Mouse (Mus musculus): ENCODE results near the gene Gm826. TPM values are rescaled to one million over a fixed set of nuclear protein-coding genes. Genes with fewer than 3 reads are reported as not detected.

Gene Gm826
- not detected in 2 replicates for polyA plus RNA-seq (2015; fragmentation: Nextera tagmentation; extraction: Ambion mirVana)

GRCm38 (mm10) chr2:160334111-160334661, at the start of gene Gm826:
Gene Gm826 (minus strand): TSS chr2:160334162.
- H3K27ac ChIP-seq (ENCODE audit: low read length): no peak within 1 kb of the TSS
- ATAC-seq: no peak
- no peaks in the 10 kb centered on the region for H3K36me3 ChIP-seq (ENCODE audit: control insufficient read depth, insufficient read depth)
- no peaks in the 10 kb centered on the region for H3K9me3 ChIP-seq (ENCODE audit: control insufficient read depth, low read length)
- H3K4me2 ChIP-seq (ENCODE audit: low read length): no peak within 1 kb of the TSS
- H3K4me1 ChIP-seq (replicated peaks; ENCODE audit: control insufficient read depth, insufficient read depth, low read length): peaks cover 3% of the 10 kb centered on the region
- no peaks in the 10 kb centered on the region for H3K27me3 ChIP-seq (replicated peaks; ENCODE audit: control insufficient read depth, insufficient read depth, low read length)
- 33% methylated on average over 4 of the region's 4 CpGs for WGBS
- H3K4me3 ChIP-seq (replicated peaks; ENCODE audit: low read length): no peak within 1 kb of the TSS
- H3K9ac ChIP-seq (replicated peaks; ENCODE audit: low read depth, low read length): no peak within 1 kb of the TSS

- 70% methylated on average over 3 of the region's 3 CpGs for WGBS
- no peak for ATAC-seq
- no peaks in the 10 kb centered on the region for H3K9me3 ChIP-seq (ENCODE audit: control insufficient read depth, low read length)
Measured at GRCm38 (mm10) chr2:160383418-160383817, 49.5 kb upstream of the Gm826 start.

DNA sequence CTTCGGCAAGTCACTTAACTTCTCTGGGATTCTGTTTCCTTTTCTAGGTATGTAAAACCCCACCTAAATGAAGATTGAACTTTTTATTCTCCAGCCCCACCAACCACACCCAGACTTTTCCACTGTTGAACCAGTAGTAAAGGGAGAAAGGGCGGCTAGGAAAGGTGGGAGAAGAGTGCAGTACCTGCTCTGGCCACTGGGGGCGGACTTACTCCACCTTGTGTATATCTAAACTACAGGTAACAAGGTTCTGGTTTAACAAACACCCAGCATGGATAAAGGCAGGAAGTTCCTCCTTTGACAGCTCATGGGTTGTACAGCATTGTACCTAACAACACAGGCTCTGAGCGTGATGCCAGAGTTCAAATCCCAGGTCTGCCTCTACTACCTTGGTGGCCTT, 44.3 kb upstream of the Gm826 start:
- Histone ChIP-seq H3K4me1 (replicated peaks; ENCODE audit: control insufficient read depth, insufficient read depth, low read length) (0 out of 2 replicates have a peak, but pooled peaks cover 6% of the 10 kb centered on the region), H3K4me3 (replicated peaks; ENCODE audit: low read length) (no peak overlapping the region), H3K9me3 (ENCODE audit: control insufficient read depth, low read length) (no peaks in the 10 kb centered on the region), H3K9ac (replicated peaks; ENCODE audit: low read depth, low read length) (no peak overlapping the region), H3K27me3 (replicated peaks; ENCODE audit: control insufficient read depth, insufficient read depth, low read length) (peaks cover 2% of the 10 kb centered on the region), H3K4me2 (ENCODE audit: low read length) (no peak overlapping the region), H3K36me3 (ENCODE audit: control insufficient read depth, insufficient read depth) (no peaks in the 10 kb centered on the region), H3K27ac (ENCODE audit: low read length) (no peak overlapping the region)
- 45% methylated on average over 4 of the region's 4 CpGs for WGBS
- no peak for ATAC-seq

More at GRCm38 (mm10) chr2:160383418-160383817, 49.5 kb upstream of the Gm826 start:
- peaks cover 3% of the 10 kb centered on the region for H3K4me1 ChIP-seq (replicated peaks; ENCODE audit: control insufficient read depth, insufficient read depth, low read length)
- no peak overlapping the region for H3K9ac ChIP-seq (replicated peaks; ENCODE audit: low read depth, low read length)
- H3K4me3 ChIP-seq (replicated peaks; ENCODE audit: low read length): no peak overlapping the region
- no peak overlapping the region for H3K27ac ChIP-seq (ENCODE audit: low read length)
- no peak overlapping the region for H3K4me2 ChIP-seq (ENCODE audit: low read length)
- no peaks in the 10 kb centered on the region for H3K36me3 ChIP-seq (ENCODE audit: control insufficient read depth, insufficient read depth)
- no peaks in the 10 kb centered on the region for H3K27me3 ChIP-seq (replicated peaks; ENCODE audit: control insufficient read depth, insufficient read depth, low read length)

DNA sequence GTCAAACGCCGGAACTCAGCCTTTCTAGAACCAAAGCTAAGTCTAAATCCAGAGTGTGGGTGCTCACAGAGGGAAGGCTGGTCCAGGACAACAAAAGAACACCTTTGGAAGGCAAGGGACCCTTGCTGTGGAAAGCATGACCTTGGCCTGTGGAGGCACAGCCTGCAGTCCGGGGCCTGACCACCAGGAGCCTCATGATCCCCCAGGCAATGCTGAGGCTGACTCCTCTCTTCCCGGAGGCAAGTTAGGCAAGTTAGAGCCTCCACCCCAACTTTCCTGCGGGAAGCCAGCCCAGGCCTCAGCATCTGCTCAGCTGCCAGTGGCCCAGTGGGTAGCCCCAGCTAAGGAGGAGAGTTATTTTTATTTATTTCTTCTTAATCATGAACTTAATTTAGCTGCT, 42.3 kb upstream of the Gm826 start:
- Histone ChIP-seq H3K4me3 (replicated peaks; ENCODE audit: low read length) (no peak overlapping the region), H3K4me2 (ENCODE audit: low read length) (no peak overlapping the region), H3K9me3 (ENCODE audit: control insufficient read depth, low read length) (no peaks in the 10 kb centered on the region), H3K36me3 (ENCODE audit: control insufficient read depth, insufficient read depth) (no peaks in the 10 kb centered on the region), H3K4me1 (replicated peaks; ENCODE audit: control insufficient read depth, insufficient read depth, low read length) (0 out of 2 replicates have a peak, but pooled peaks cover 6% of the 10 kb centered on the region), H3K27me3 (replicated peaks; ENCODE audit: control insufficient read depth, insufficient read depth, low read length) (peaks cover 18% of the 10 kb centered on the region), H3K27ac (ENCODE audit: low read length) (no peak overlapping the region), H3K9ac (replicated peaks; ENCODE audit: low read depth, low read length) (no peak overlapping the region)
- WGBS: 35% methylated on average over 5 of the region's 5 CpGs
- ATAC-seq: no peak; the same call in 1 of the 2 replicates

DNA sequence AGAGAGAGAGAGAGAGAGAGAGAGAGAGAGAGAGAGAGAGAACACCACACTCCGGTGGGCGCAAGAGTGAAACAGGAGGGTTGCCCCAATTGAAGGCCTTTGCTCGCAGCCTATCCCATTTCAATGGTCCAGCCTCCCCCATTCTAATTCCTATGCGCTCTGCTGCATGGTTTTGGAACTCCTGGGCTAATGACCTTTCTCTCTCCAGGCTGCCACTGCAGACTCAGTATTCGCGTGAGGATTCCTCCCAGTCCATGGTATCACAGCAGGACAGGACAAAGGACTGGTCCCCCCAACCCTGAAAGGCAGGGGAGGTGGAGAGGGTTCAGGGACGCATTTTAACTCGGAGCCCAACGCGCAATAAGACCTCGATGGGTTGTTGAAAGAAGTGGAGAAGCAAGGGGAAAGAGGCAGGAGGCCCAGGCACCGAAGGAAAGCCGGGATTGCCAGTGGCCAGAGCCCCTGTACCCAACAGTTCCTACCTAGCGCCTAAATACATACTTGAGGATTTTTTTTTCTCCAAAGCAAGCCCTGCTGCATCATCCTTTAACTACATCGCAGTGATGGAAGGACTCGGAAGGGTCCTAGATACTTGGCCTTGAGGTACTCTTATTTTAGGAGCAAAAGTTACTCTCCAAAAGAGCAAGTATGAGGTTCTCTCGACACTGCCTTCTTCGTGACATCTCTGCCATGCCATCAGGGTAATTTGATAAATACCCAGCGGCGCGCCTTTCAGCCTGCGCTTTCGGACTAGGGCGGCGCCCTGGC, 35.9 kb upstream of the Gm826 start:
- Histone ChIP-seq H3K4me2 (ENCODE audit: low read length) (no peak overlapping the region), H3K9ac (replicated peaks; ENCODE audit: low read depth, low read length) (no peak overlapping the region), H3K4me3 (replicated peaks; ENCODE audit: low read length) (no peak overlapping the region), H3K27me3 (replicated peaks; ENCODE audit: control insufficient read depth, insufficient read depth, low read length) (peaks cover 45% of the 10 kb centered on the region), H3K36me3 (ENCODE audit: control insufficient read depth, insufficient read depth) (no peaks in the 10 kb centered on the region), H3K9me3 (ENCODE audit: control insufficient read depth, low read length) (0 out of 2 replicates have a peak, but pooled peaks cover 2% of the 10 kb centered on the region), H3K27ac (ENCODE audit: low read length) (no peak overlapping the region), H3K4me1 (replicated peaks; ENCODE audit: control insufficient read depth, insufficient read depth, low read length) (peaks cover 37% of the 10 kb centered on the region)
- 2% methylated on average over 25 of the region's 25 CpGs for WGBS
- ATAC-seq: no peak

DNA sequence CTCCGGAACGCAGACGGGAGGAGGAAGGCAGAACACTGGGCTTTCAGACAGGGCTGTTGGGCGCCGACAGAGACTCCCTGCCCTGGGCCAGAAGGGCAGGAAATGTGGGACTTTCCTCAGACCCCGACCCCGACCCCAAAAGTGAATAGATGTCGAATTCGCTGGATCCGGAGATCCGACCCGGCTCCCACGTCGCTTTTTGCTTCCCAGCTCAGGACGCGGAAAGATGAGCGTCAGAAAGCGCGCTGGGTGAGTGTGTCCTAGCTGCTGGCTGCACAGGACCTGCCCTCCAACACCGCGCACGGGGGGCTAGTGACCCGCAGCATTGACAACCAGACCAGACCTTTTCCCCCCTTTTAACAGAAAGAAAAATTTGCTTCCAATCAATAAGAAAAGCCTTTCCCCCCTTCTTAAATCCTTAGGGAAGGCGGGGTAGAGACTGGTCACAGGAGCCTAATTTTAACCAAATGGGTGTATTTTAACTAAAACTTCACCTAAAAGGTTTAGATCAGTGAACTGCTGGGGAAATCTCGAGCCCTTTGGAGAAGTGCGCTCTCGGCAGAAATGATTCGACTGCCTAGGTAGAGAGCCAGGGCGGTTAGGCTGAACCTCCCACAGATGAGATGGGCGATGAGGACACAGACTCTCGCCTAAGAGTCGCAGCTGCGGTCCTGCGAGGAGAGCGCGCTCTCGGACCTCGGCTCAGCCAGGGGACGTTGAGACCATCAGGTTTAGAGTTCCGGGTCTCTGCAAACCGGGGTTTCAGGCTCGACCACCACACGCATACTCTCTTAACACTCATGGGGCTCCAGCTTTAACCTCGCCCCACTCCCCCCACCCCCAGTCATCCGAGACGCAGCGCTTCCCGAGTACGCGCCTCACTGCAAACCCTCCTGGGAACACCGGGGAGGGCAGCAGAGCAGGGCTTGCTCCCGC, 34.7 kb upstream of the Gm826 start:
- under 1% methylated on average over 52 of the region's 52 CpGs for WGBS
- H3K9ac ChIP-seq (replicated peaks; ENCODE audit: low read depth, low read length): peak overlapping the region; percentile 3; the same call in 1 of the 2 replicates
- peak overlapping the region; percentile 47 for H3K4me2 ChIP-seq (ENCODE audit: low read length)
- no peaks in the 10 kb centered on the region for H3K36me3 ChIP-seq (ENCODE audit: control insufficient read depth, insufficient read depth)
- peaks cover 41% of the 10 kb centered on the region for H3K4me1 ChIP-seq (replicated peaks; ENCODE audit: control insufficient read depth, insufficient read depth, low read length)
- 0 out of 2 replicates have a peak, but pooled peaks cover 2% of the 10 kb centered on the region for H3K9me3 ChIP-seq (ENCODE audit: control insufficient read depth, low read length)
- peak overlapping the region; percentile 57 for H3K4me3 ChIP-seq (replicated peaks; ENCODE audit: low read length)
- peaks cover 45% of the 10 kb centered on the region for H3K27me3 ChIP-seq (replicated peaks; ENCODE audit: control insufficient read depth, insufficient read depth, low read length)
- ATAC-seq: no peak
- no peak overlapping the region for H3K27ac ChIP-seq (ENCODE audit: low read length)

DNA sequence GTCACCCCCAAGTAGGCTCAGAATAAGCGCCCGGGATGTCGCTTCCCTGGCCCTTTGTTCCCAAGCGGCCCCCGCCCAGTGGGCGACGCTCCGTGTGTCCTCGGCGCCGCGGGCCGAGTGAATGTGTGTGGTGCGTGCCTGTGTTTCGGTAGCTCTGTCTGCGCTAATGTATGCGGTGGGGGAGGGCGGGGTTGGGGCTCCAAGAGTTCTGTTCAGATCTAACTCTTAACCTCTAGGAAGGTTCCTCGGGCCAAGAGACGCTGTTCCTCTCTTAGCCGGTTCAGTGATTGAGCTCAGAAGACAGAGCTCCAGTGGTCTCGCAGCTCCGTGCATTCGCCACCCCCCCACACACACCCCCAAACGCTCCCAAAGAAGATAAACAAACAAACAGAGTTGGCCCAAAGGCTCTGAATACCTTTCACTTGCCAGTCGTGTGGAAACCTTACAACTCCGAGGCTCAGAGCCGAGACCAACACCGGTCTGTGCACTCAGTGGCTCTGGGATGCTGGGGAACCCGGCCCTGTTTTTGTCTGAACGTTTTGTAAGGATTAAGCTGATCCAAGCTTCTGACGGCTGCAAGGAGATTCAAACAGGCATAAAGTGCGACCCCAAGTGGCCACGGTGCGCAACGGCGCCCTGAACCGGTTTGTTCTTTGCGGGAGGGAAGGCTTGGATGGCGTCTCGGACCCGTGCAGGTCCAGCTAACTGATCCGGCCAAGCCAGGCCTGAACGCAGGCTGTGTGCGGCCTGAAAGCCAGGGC, 33.7 kb upstream of the Gm826 start:
- peak; percentile 65 for ATAC-seq
- under 1% methylated on average over 45 of the region's 45 CpGs for WGBS
- Histone ChIP-seq H3K36me3 (ENCODE audit: control insufficient read depth, insufficient read depth) (no peaks in the 10 kb centered on the region), H3K9ac (replicated peaks; ENCODE audit: low read depth, low read length) (peak overlapping the region; percentile 93), H3K4me2 (ENCODE audit: low read length) (peak overlapping the region; percentile 92), H3K4me3 (replicated peaks; ENCODE audit: low read length) (peak overlapping the region; percentile 57), H3K27me3 (replicated peaks; ENCODE audit: control insufficient read depth, insufficient read depth, low read length) (peaks cover 51% of the 10 kb centered on the region), H3K9me3 (ENCODE audit: control insufficient read depth, low read length) (0 out of 2 replicates have a peak, but pooled peaks cover 2% of the 10 kb centered on the region), H3K27ac (ENCODE audit: low read length) (peak overlapping the region; percentile 88), H3K4me1 (replicated peaks; ENCODE audit: control insufficient read depth, insufficient read depth, low read length) (peaks cover 41% of the 10 kb centered on the region)

DNA sequence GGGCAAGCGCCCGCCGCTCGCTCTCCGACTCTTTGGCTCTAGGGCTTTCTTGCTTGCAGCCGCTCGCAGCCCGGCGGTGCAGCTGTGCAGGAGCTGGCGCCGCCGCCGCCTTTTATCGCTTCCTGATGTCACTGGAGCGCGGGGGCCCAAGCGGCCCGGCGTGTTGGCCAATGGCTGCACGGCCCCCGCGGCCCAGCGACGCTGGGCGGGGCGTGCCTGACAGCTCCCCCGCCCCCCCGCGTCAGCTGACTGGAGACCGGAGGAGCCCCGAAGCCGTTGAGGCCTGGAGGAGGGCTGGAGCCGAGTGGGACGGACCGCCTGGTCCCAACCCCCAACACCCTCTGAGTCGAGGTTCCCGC, 33.0 kb upstream of the Gm826 start, which contains the start of gene Mafb:
TSS of gene Mafb (minus strand) at position 86 of the 359 bp plus-strand sequence.
- WGBS: 0% methylated on average over 36 of the region's 37 CpGs
- Histone ChIP-seq H3K27ac (ENCODE audit: low read length) (peak within 1 kb of the TSS; percentile 88), H3K4me1 (replicated peaks; ENCODE audit: control insufficient read depth, insufficient read depth, low read length) (peaks cover 41% of the 10 kb centered on the region), H3K4me2 (ENCODE audit: low read length) (peak within 1 kb of the TSS; percentile 92), H3K9ac (replicated peaks; ENCODE audit: low read depth, low read length) (peak within 1 kb of the TSS; percentile 93), H3K36me3 (ENCODE audit: control insufficient read depth, insufficient read depth) (no peaks in the 10 kb centered on the region), H3K4me3 (replicated peaks; ENCODE audit: low read length) (peak within 1 kb of the TSS; percentile 57), H3K27me3 (replicated peaks; ENCODE audit: control insufficient read depth, insufficient read depth, low read length) (peaks cover 52% of the 10 kb centered on the region), H3K9me3 (ENCODE audit: control insufficient read depth, low read length) (0 out of 2 replicates have a peak, but pooled peaks cover 2% of the 10 kb centered on the region)
- peak; percentile 93 for ATAC-seq

Data from forebrain, embryonic 16.5 days (tissue).